Mouse (Mus musculus) MEL (cell line): ENCODE measurements around the gene Blcap. TPM values are rescaled to one million over a fixed set of nuclear protein-coding genes. Genes with fewer than 3 reads are reported as not detected.

ENCODE experiments used
- DNase-seq: peaks from one replicate; pipeline ENCODE4 v3.0.0; 2011; ENCODE audit warnings: low read depth, low spot score
- H3K27ac ChIP-seq: 2 replicates; pipeline ENCODE4 v1.5.1; 2012; ENCODE audit warnings: low read depth, mild to moderate bottlenecking, control low read depth, low read length, moderate library complexity; ENCODE audit not compliant: control insufficient read depth
- H3K27me3 ChIP-seq, 2 experiments: fragments of 150-350 bp in 1 of 2; sonication (generic) in 1 of 2; 2 replicates each; pipeline ENCODE4 v1.6.1; 2012; ENCODE audit warnings: low read length in 2 of 2, mild to moderate bottlenecking in 2 of 2, improper control_type of control experiment in 1 of 2, moderate library complexity in 1 of 2; ENCODE audit not compliant: insufficient read depth in 2 of 2, control insufficient read depth in 1 of 2
- H3K36me3 ChIP-seq, 2 experiments: 2 replicates each; pipeline ENCODE4 v1.6.1; 2012 to 2014; ENCODE audit warnings: low read length in 2 of 2, improper control_type of control experiment in 1 of 2, inconsistent platforms in 1 of 2, mild to moderate bottlenecking in 1 of 2; ENCODE audit not compliant: insufficient read depth in 2 of 2, control insufficient read depth in 1 of 2
- H3K4me1 ChIP-seq, 2 experiments: fragments of 150-350 bp in 1 of 2; sonication (generic) in 1 of 2; 2 replicates each; pipeline ENCODE4 v1.6.1; 2012; ENCODE audit warnings: low read length in 2 of 2, improper control_type of control experiment in 1 of 2, mild to moderate bottlenecking in 1 of 2; ENCODE audit not compliant: insufficient read depth in 2 of 2, control insufficient read depth in 1 of 2
- H3K4me3 ChIP-seq, 2 experiments: fragments of 150-350 bp in 1 of 2; sonication (generic) in 1 of 2; 2 replicates each; pipeline ENCODE4 v1.5.1; 2012; ENCODE audit warnings: low read depth in 2 of 2, low read length in 2 of 2, mild to moderate bottlenecking in 2 of 2, moderate library complexity in 2 of 2, control low read depth in 1 of 2, improper control_type of control experiment in 1 of 2; ENCODE audit not compliant: control insufficient read depth in 1 of 2, insufficient read depth in 1 of 2
- H3K79me2 ChIP-seq: 2 replicates; pipeline ENCODE4 v1.6.1; 2012; ENCODE audit warnings: mild to moderate bottlenecking, low read length, moderate library complexity; ENCODE audit not compliant: control insufficient read depth, poor library complexity, insufficient read depth
- H3K9ac ChIP-seq: 2 replicates; pipeline ENCODE4 v1.6.1; 2012; ENCODE audit warnings: low read depth, mild to moderate bottlenecking, control low read depth, low read length, moderate library complexity; ENCODE audit not compliant: control insufficient read depth, poor library complexity, severe bottlenecking
- H3K9me3 ChIP-seq: fragments of 150-350 bp; sonication (generic); replicated peaks from 2 replicates; pipeline ENCODE4 v1.6.1; 2012; ENCODE audit warnings: mild to moderate bottlenecking, low read length, improper control_type of control experiment, moderate library complexity; ENCODE audit not compliant: insufficient read depth
- CHD1 ChIP-seq: IDR thresholded peaks from 2 replicates; pipeline ENCODE4 v1.6.1; 2012; ENCODE audit warnings: low read depth, mild to moderate bottlenecking, inconsistent platforms, low read length, improper control_type of control experiment
- CHD2 ChIP-seq: IDR thresholded peaks from 2 replicates; pipeline ENCODE4 v1.6.1; 2011; ENCODE audit warnings: low read length, improper control_type of control experiment
- CTCF ChIP-seq, 3 experiments: IDR thresholded peaks in 2 of 3; conservative IDR thresholded peaks in 1 of 3; 2 replicates each; pipeline ENCODE4 v1.5.1; 2011 to 2012; ENCODE audit warnings: low read length in 3 of 3, low read depth in 2 of 3, mild to moderate bottlenecking in 2 of 3, improper control_type of control experiment in 1 of 3, inconsistent platforms in 1 of 3, mixed read lengths in 1 of 3, moderate library complexity in 1 of 3; ENCODE audit not compliant: control insufficient read depth in 1 of 3, insufficient read depth in 1 of 3, poor library complexity in 1 of 3, severe bottlenecking in 1 of 3
- E2F4 ChIP-seq: IDR thresholded peaks from 2 replicates; pipeline ENCODE4 v1.6.1; 2011; ENCODE audit warnings: low read depth, low read length, improper control_type of control experiment, borderline replicate concordance
- ELF1 ChIP-seq: IDR thresholded peaks from 2 replicates; pipeline ENCODE4 v1.6.1; 2014; ENCODE audit warnings: low read depth, mild to moderate bottlenecking, inconsistent platforms, low read length, improper control_type of control experiment, moderate library complexity
- GABPA ChIP-seq: IDR thresholded peaks from 2 replicates; pipeline ENCODE4 v1.6.1; 2012; ENCODE audit warnings: low read depth, mild to moderate bottlenecking, inconsistent platforms, low read length, improper control_type of control experiment, moderate library complexity
- GATA1 ChIP-seq: IDR thresholded peaks from 2 replicates; pipeline ENCODE4 v1.6.1; 2011; ENCODE audit warnings: low read depth, low read length, improper control_type of control experiment
- MAFK ChIP-seq: IDR thresholded peaks from 2 replicates; pipeline ENCODE4 v1.6.1; 2011; ENCODE audit warnings: low read depth, mild to moderate bottlenecking, low read length, improper control_type of control experiment, borderline replicate concordance
- MEF2A ChIP-seq: IDR thresholded peaks from 2 replicates; pipeline ENCODE4 v1.6.1; 2014; ENCODE audit warnings: low read depth, mild to moderate bottlenecking, inconsistent platforms, low read length, improper control_type of control experiment; ENCODE audit not compliant: poor library complexity, insufficient replicate concordance, severe bottlenecking; ENCODE audit errors: extremely low read depth
- MXI1 ChIP-seq: IDR thresholded peaks from 2 replicates; pipeline ENCODE4 v1.6.1; 2011; ENCODE audit warnings: mild to moderate bottlenecking, low read depth, low read length, improper control_type of control experiment
- POLR2AphosphoS2 ChIP-seq: IDR thresholded peaks from 2 replicates; pipeline ENCODE4 v1.6.1; 2011; ENCODE audit warnings: low read length, improper control_type of control experiment
- UBTF ChIP-seq: IDR thresholded peaks from 2 replicates; pipeline ENCODE4 v1.6.1; 2012; ENCODE audit warnings: low read depth, mild to moderate bottlenecking, inconsistent platforms, low read length, improper control_type of control experiment, moderate library complexity, borderline replicate concordance; ENCODE audit not compliant: insufficient read depth
- USF1 ChIP-seq: IDR thresholded peaks from 2 replicates; pipeline ENCODE4 v1.6.1; 2014; ENCODE audit warnings: low read depth, mild to moderate bottlenecking, inconsistent platforms, low read length, improper control_type of control experiment, moderate library complexity
- ZKSCAN1 ChIP-seq: IDR thresholded peaks from 2 replicates; pipeline ENCODE4 v1.6.1; 2012; ENCODE audit warnings: low read depth, mild to moderate bottlenecking, inconsistent platforms, low read length, improper control_type of control experiment, moderate library complexity
- ZNF384 ChIP-seq: IDR thresholded peaks from 2 replicates; pipeline ENCODE4 v1.6.1; 2012; ENCODE audit warnings: low read depth, mild to moderate bottlenecking, inconsistent platforms, low read length, improper control_type of control experiment
- polyA plus RNA-seq, 2 experiments: library from polyadenylated mRNA; stranded (reverse) in 1 of 2; unstranded in 1 of 2; fragments of >175 nt in 1 of 2; fragments of >200 nt in 1 of 2; gene quantifications; 2 replicates each; pipeline versions ENCODE4 v1.2.1 to v1.2.4; 2012; ENCODE audit warnings: low replicate concordance in 2 of 2, low read depth in 1 of 2; ENCODE audit not compliant: insufficient read length in 2 of 2, insufficient read depth in 1 of 2, missing spikeins in 1 of 2
- total RNA-seq: library from RNA; depleted of rRNA; stranded (reverse); fragments of 300-350 nt; gene quantifications from 2 replicates; pipeline ENCODE4 v1.2.3, GENCODE M21; 2012

Blcap gene
- total and polyA plus RNA-seq, 3 experiments: 11.6 to 19.1 TPM; not detected in 1

GRCm38 (mm10) chr2:157572786-157573185 lies 1.7 kb upstream of the Blcap start:
- Histone ChIP-seq H3K9me3 (no peaks in the 10 kb centered on the region), H3K27me3 (peaks cover under 1 to 7% of the 10 kb centered on the region in 2 experiments), H3K36me3 (no peaks in the 10 kb centered on the region), H3K4me1 (no peaks in the 10 kb centered on the region), H3K27ac (no peak overlapping the region), H3K4me3 (no peak overlapping the region), H3K9ac (no peak overlapping the region), H3K79me2 (no peaks in the 10 kb centered on the region)
- no peak for DNase-seq
- TF ChIP-seq ELF1: no peak
- no peak for TF ChIP-seq CHD2
- no peak for TF ChIP-seq E2F4
- no peak for TF ChIP-seq POLR2AphosphoS2
- TF ChIP-seq GATA1: no peak
- TF ChIP-seq CTCF (IDR thresholded peaks at IDR 0.05 in 2 of 3, conservative IDR thresholded peaks at IDR 0.05 in 1 of 3; ENCODE audit: control insufficient read depth in 1 of 3, insufficient read depth in 1 of 3, low read depth in 2 of 3, low read length in 3 of 3, poor library complexity in 1 of 3, severe bottlenecking in 1 of 3): no peak
- no peak for TF ChIP-seq CHD1
- TF ChIP-seq GABPA: no peak
- no peak for TF ChIP-seq ZKSCAN1
- no peak for TF ChIP-seq USF1
- no peak for TF ChIP-seq MXI1
- no peak for TF ChIP-seq ZNF384

GRCm38 (mm10) chr2:157569796-157570485 lies 1.1 kb downstream of the Blcap start:
- H3K9ac ChIP-seq: no peak overlapping the region
- no peaks in the 10 kb centered on the region for H3K9me3 ChIP-seq
- TF ChIP-seq ELF1 (no peak), MAFK (no peak), MXI1 (no peak), UBTF (no peak), MEF2A (no peak)
- no peak for DNase-seq
- no peak overlapping the region for H3K27ac ChIP-seq
- H3K4me1 ChIP-seq: peaks cover 0 to 4% of the 10 kb centered on the region in 2 experiments; a peak in 1 of 4 replicates
- H3K79me2 ChIP-seq: peaks cover 10% of the 10 kb centered on the region
- H3K36me3 ChIP-seq: peaks cover 0 to 3% of the 10 kb centered on the region in 2 experiments; a peak in 2 of 4 replicates
- no peak overlapping the region for H3K4me3 ChIP-seq
- H3K27me3 ChIP-seq: no peaks in the 10 kb centered on the region
